Mouse (Mus musculus) erythroblast, embryonic 14.5 days (primary cell): ENCODE measurements around the gene Tnfaip1.

Source experiments
- GATA1 ChIP-seq: IDR thresholded peaks from 2 replicates; pipeline ENCODE4 v1.6.1; 2012; ENCODE audit warnings: low read length, inconsistent platforms, mixed read lengths
- TAL1 ChIP-seq: IDR thresholded peaks from 3 replicates; pipeline ENCODE4 v1.6.1; 2012; ENCODE audit warnings: low read length, inconsistent platforms, mixed read lengths

- TF ChIP-seq GATA1 (no peak), TAL1 (no peak)
Measured at GRCm38 (mm10) chr11:78530001-78530400, 6.1 kb downstream of the Tnfaip1 start.
